ENCODE assay signal across 23 mouse cellular contexts in the genomic region with DNA sequence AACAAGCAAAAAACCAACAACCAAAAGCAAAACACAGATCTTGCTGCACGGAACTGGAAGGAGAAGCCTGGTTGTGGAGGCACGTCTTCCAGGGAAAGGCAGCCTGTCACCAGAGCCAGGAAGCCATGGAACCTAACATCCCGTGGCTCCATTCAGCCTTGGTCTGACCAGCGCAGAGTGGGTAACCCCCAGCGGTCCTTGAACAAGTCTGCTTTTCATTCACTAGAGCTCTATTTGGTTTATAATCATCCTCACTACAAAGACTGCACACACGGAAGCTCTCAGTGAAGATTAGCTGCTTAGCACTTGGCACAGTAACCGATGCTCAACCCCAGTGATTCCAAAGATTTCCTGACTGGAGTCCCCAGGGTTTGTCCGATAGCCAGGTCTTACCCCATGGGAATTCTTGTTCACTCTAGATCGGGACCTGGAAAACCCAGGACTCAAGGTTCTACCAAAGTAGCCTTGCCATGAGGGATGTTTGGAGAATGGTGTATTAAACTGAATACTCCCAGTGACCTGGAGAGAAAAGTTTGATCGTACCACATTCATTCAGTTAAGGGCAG. TPM values are rescaled to one million over a fixed set of nuclear protein-coding genes. Genes with fewer than 3 reads are reported as not detected.
DNase-seq lines count a peak whose midpoint lies in the region; ATAC-seq lines count a peak whose summit lies in the region.
"Had no signal": no experiment of that assay in that cellular context is flagged by ENCODE, and none has a peak within 500 bp of the region (broad histone marks: within the 10 kb centered on the region; RNA-seq: fewer than 3 reads in every experiment).

No protein-coding gene starts in this region.

- peaks cover 27% of the 10 kb centered on the region for H3K36me3 ChIP-seq in heart, embryonic 12.5 days
- peaks cover 13% of the 10 kb centered on the region for H3K36me3 ChIP-seq in midbrain, embryonic 16.5 days (ENCODE audit: control insufficient read depth, insufficient read depth, low read length)
- peaks cover 6% of the 10 kb centered on the region; the same call in 1 of the 2 replicates for H3K36me3 ChIP-seq in midbrain, embryonic 15.5 days (replicated peaks)

- H3K27me3 ChIP-seq in heart, embryonic 12.5 days (replicated peaks), result no peaks in the 10 kb centered on the region
- H3K27me3 ChIP-seq in midbrain, embryonic 16.5 days (ENCODE audit: control insufficient read depth, insufficient read depth, low read depth, low read length), result no peaks in the 10 kb centered on the region
- no peaks in the 10 kb centered on the region for H3K27me3 ChIP-seq in midbrain, embryonic 15.5 days (replicated peaks)
- H3K27me3 ChIP-seq: forebrain, embryonic 13.5 days; hindbrain, embryonic 15.5 days; midbrain, embryonic 12.5 days; neural tube, embryonic 12.5 days had no signal

- no peak overlapping the region for H3K9ac ChIP-seq in heart, embryonic 12.5 days
- H3K9ac ChIP-seq in midbrain, embryonic 16.5 days (ENCODE audit: low read depth, low read length), result no peak overlapping the region
- H3K9ac ChIP-seq in midbrain, embryonic 15.5 days, result no peak overlapping the region
- H3K9ac ChIP-seq: forebrain, embryonic 13.5 days; hindbrain, embryonic 15.5 days; midbrain, embryonic 12.5 days; neural tube, embryonic 12.5 days had no signal

- H3K4me3 ChIP-seq in heart, embryonic 12.5 days, result no peak overlapping the region
- no peak overlapping the region for H3K4me3 ChIP-seq in midbrain, embryonic 16.5 days (ENCODE audit: low read depth, low read length)
- H3K4me3 ChIP-seq in midbrain, embryonic 15.5 days, result no peak overlapping the region
- H3K4me3 ChIP-seq: forebrain, embryonic 13.5 days; hindbrain, embryonic 15.5 days; midbrain, embryonic 12.5 days; neural tube, embryonic 12.5 days had no signal

- H3K9me3 ChIP-seq in heart, embryonic 12.5 days (replicated peaks), result no peaks in the 10 kb centered on the region
- no peaks in the 10 kb centered on the region for H3K9me3 ChIP-seq in midbrain, embryonic 16.5 days (replicated peaks; ENCODE audit: control insufficient read depth, low read length, poor library complexity, severe bottlenecking)
- H3K9me3 ChIP-seq in midbrain, embryonic 15.5 days, result no peaks in the 10 kb centered on the region
- H3K9me3 ChIP-seq: forebrain, embryonic 13.5 days; hindbrain, embryonic 15.5 days; midbrain, embryonic 12.5 days; neural tube, embryonic 12.5 days had no signal

- peaks cover 23% of the 10 kb centered on the region for H3K4me1 ChIP-seq in heart, embryonic 12.5 days (replicated peaks)
- no peaks in the 10 kb centered on the region for H3K4me1 ChIP-seq in midbrain, embryonic 16.5 days (ENCODE audit: control insufficient read depth, insufficient read depth, low read length)
- peaks cover 3% of the 10 kb centered on the region; the same call in 1 of the 2 replicates for H3K4me1 ChIP-seq in midbrain, embryonic 15.5 days
- H3K4me1 ChIP-seq: forebrain, embryonic 13.5 days; neural tube, embryonic 12.5 days had no signal

- ATAC-seq in heart, embryonic 12.5 days (ENCODE audit: insufficient number of reproducible peaks, low FRiP score), result no peak
- ATAC-seq in midbrain, embryonic 16.5 days, result no peak
- no peak for ATAC-seq in midbrain, embryonic 15.5 days (replicated peaks)
- ATAC-seq: forebrain, embryonic 13.5 days; intestine, embryonic 16.5 days had no signal

- H3K4me2 ChIP-seq in heart, embryonic 12.5 days, result no peak overlapping the region
- no peak overlapping the region for H3K4me2 ChIP-seq in midbrain, embryonic 16.5 days (ENCODE audit: low read length)
- H3K4me2 ChIP-seq in midbrain, embryonic 15.5 days, result no peak overlapping the region
- H3K4me2 ChIP-seq: forebrain, embryonic 13.5 days; heart, embryonic 11.5 days; hindbrain, embryonic 15.5 days; midbrain, embryonic 12.5 days; neural tube, embryonic 12.5 days had no signal

- 75% methylated on average over 10 of the region's 10 CpGs for WGBS in heart, embryonic 12.5 days
- WGBS in midbrain, embryonic 16.5 days, result 55% methylated on average over 10 of the region's 10 CpGs
- WGBS in midbrain, embryonic 15.5 days, result 60% methylated on average over 10 of the region's 10 CpGs

- no peak overlapping the region for H3K27ac ChIP-seq in heart, embryonic 12.5 days (ENCODE audit: poor library complexity, severe bottlenecking)
- 0 out of 2 replicates have a peak overlapping the region, but pooled peaks have one; percentile 3 for H3K27ac ChIP-seq in midbrain, embryonic 16.5 days (ENCODE audit: low read length)
- H3K27ac ChIP-seq in midbrain, embryonic 15.5 days, result no peak overlapping the region
- H3K27ac ChIP-seq: forebrain, embryonic 13.5 days; hindbrain, embryonic 15.5 days; midbrain, embryonic 12.5 days; neural tube, embryonic 12.5 days had no signal

- DNase-seq in adrenal gland, adult 2 months, result peak; percentile 11
- DNase-seq in adrenal gland, postnatal 25 days, result no peak
- DNase-seq in heart, adult 11 months, result peak; percentile 95
- DNase-seq in heart, postnatal 10 days, result peak; percentile 9 to 24
- no peak for DNase-seq in heart, postnatal 36 days
- DNase-seq: cerebellum, adult 9-10 months; gastrocnemius, postnatal 36 days; kidney, adult 9 months; kidney, postnatal 14 days; layer of hippocampus, postnatal 36 days; lung, postnatal 14 days; retina, postnatal 1 day; right cerebral cortex, postnatal 25 days; spleen, adult 18-20 months had no signal

- intact Hi-C loops in heart, postnatal 10 days (cut with DNase I), result loop anchor here (2.0 kb wide), 1 partner anchor 32 kb away; no protein-coding TSS in a partner anchor
- intact Hi-C loops in heart, postnatal 36 days (cut with DNase I), result no loop called here

RNA-seq across cellular contexts. Expression of gene Anp32a, which starts 41.5 kb away (rescaled TPM):
- 100 to 1,000 TPM; 278 to 501 TPM for total RNA-seq in adrenal gland, adult 2 months (2021)
- polyA plus RNA-seq in adrenal gland, adult 2 months (2012; rRNA removed), result 8.0 and 9.8 TPM in 2 replicates
- total RNA-seq in adrenal gland, postnatal 25 days (2021), result 271 and 320 TPM in 2 replicates
- polyA plus RNA-seq in heart, embryonic 12.5 days (2016; fragmentation: Nextera tagmentation; extraction: Ambion mirVana), result 156 and 158 TPM in 2 replicates
- total RNA-seq in heart, postnatal 10 days (2021), result 100 to 1,000 TPM; 231 to 270 TPM
- 100 to 1,000 TPM; 206 to 209 TPM for total RNA-seq in heart, postnatal 36 days (2021)
- 107 and 117 TPM in 2 replicates for polyA plus RNA-seq in midbrain, embryonic 16.5 days (2015; fragmentation: Nextera tagmentation; extraction: Ambion mirVana)
- 103 and 107 TPM in 2 replicates for polyA plus RNA-seq in midbrain, embryonic 15.5 days (2015; fragmentation: Nextera tagmentation; extraction: Ambion mirVana)

Comparison
In these comparisons a context has a peak if more than half of its experiments do, and no peak if none do; other contexts are left out.
1. DNase-seq: peak in adrenal gland, adult 2 months (single experiment), heart, adult 11 months (single experiment) and heart, postnatal 10 days (2 of 2); none in adrenal gland, postnatal 25 days (single experiment) and heart, postnatal 36 days (0 of 2).